Mouse (Mus musculus): ENCODE data around the gene Tmem101. TPM values are rescaled to one million over a fixed set of nuclear protein-coding genes. Genes with fewer than 3 reads are reported as not detected.

The Tmem101 gene
- 40.8 and 44.6 TPM in 2 replicates for polyA plus RNA-seq (2016; fragmentation: Nextera tagmentation; extraction: Ambion mirVana)

- H3K27ac ChIP-seq = peak within 1 kb of the TSS; percentile 90
- peaks cover 31% of the 10 kb centered on the region for H3K36me3 ChIP-seq
- under 1% methylated on average over 37 of the region's 37 CpGs for WGBS
- H3K9me3 ChIP-seq = no peaks in the 10 kb centered on the region
- H3K4me1 ChIP-seq = peaks cover 12% of the 10 kb centered on the region
- DNase-seq (ENCODE audit: low spot score) = peak; percentile 95
- peak within 1 kb of the TSS; percentile 86 for H3K4me3 ChIP-seq
- no peaks in the 10 kb centered on the region for H3K27me3 ChIP-seq (ENCODE audit: insufficient read depth, poor library complexity, severe bottlenecking)
Observed at GRCm38 (mm10) chr11:102156039-102156785, at the start of gene Tmem101. Gene Tmem101 (minus strand): TSS chr11:102156404.

- DNase-seq (ENCODE audit: low spot score) = no peak
- 78% methylated on average over 12 of the region's 12 CpGs for WGBS
- H3K36me3 ChIP-seq = peaks cover 98% of the 10 kb centered on the region
Observed at GRCm38 (mm10) chr11:102201408-102201821, 45.2 kb upstream of the Tmem101 start.

GRCm38 (mm10) chr11:102199856-102200255 lies 43.7 kb upstream of the Tmem101 start:
- Histone ChIP-seq H3K36me3 (peaks cover 98% of the 10 kb centered on the region), H3K27me3 (ENCODE audit: insufficient read depth, poor library complexity, severe bottlenecking) (no peaks in the 10 kb centered on the region), H3K9me3 (no peaks in the 10 kb centered on the region)

More at GRCm38 (mm10) chr11:102201408-102201821, 45.2 kb upstream of the Tmem101 start:
- Histone ChIP-seq H3K4me3 (no peak overlapping the region), H3K9me3 (no peaks in the 10 kb centered on the region), H3K4me1 (peaks cover 46% of the 10 kb centered on the region), H3K27ac (no peak overlapping the region), H3K27me3 (ENCODE audit: insufficient read depth, poor library complexity, severe bottlenecking) (no peaks in the 10 kb centered on the region)

GRCm38 (mm10) chr11:102198245-102198644 lies 42.0 kb upstream of the Tmem101 start:
- Histone ChIP-seq H3K36me3 (peaks cover 98% of the 10 kb centered on the region), H3K4me1 (peaks cover 25% of the 10 kb centered on the region), H3K9me3 (no peaks in the 10 kb centered on the region), H3K27ac (no peak overlapping the region), H3K4me3 (no peak overlapping the region), H3K27me3 (ENCODE audit: insufficient read depth, poor library complexity, severe bottlenecking) (no peaks in the 10 kb centered on the region)
- DNase-seq (ENCODE audit: low spot score) = no peak
- 64% methylated on average over 6 of the region's 6 CpGs for WGBS

More at GRCm38 (mm10) chr11:102199856-102200255, 43.7 kb upstream of the Tmem101 start:
- WGBS = 69% methylated on average over 9 of the region's 9 CpGs
- DNase-seq (ENCODE audit: low spot score) = no peak
- no peak overlapping the region for H3K27ac ChIP-seq
- peaks cover 39% of the 10 kb centered on the region for H3K4me1 ChIP-seq
- H3K4me3 ChIP-seq = no peak overlapping the region

- WGBS = 62% methylated on average over 21 of the region's 21 CpGs
- DNase-seq (ENCODE audit: low spot score) = peak; percentile 76
- Histone ChIP-seq H3K27me3 (ENCODE audit: insufficient read depth, poor library complexity, severe bottlenecking) (no peaks in the 10 kb centered on the region), H3K27ac (peak overlapping the region; percentile 24), H3K9me3 (no peaks in the 10 kb centered on the region), H3K4me3 (no peak overlapping the region), H3K4me1 (peaks cover 24% of the 10 kb centered on the region), H3K36me3 (peaks cover 93% of the 10 kb centered on the region)
Observed at GRCm38 (mm10) chr11:102196018-102196797, 40.0 kb upstream of the Tmem101 start.

- no peak for DNase-seq (ENCODE audit: low spot score)
- Histone ChIP-seq H3K4me1 (peaks cover 34% of the 10 kb centered on the region), H3K4me3 (no peak overlapping the region), H3K36me3 (peaks cover 69% of the 10 kb centered on the region), H3K27ac (no peak overlapping the region), H3K9me3 (no peaks in the 10 kb centered on the region), H3K27me3 (ENCODE audit: insufficient read depth, poor library complexity, severe bottlenecking) (no peaks in the 10 kb centered on the region)
- 82% methylated on average over 9 of the region's 9 CpGs for WGBS
Observed at GRCm38 (mm10) chr11:102193657-102194440, 37.6 kb upstream of the Tmem101 start.

- Histone ChIP-seq H3K27me3 (ENCODE audit: insufficient read depth, poor library complexity, severe bottlenecking) (no peaks in the 10 kb centered on the region), H3K4me3 (peak overlapping the region; percentile 72), H3K36me3 (peaks cover 39% of the 10 kb centered on the region), H3K27ac (no peak overlapping the region), H3K9me3 (no peaks in the 10 kb centered on the region), H3K4me1 (peaks cover 27% of the 10 kb centered on the region)
- no peak for DNase-seq (ENCODE audit: low spot score)
- WGBS = 40% methylated on average over 4 of the region's 4 CpGs
Observed at GRCm38 (mm10) chr11:102190848-102191247, 34.6 kb upstream of the Tmem101 start.

GRCm38 (mm10) chr11:102189461-102190436 lies 33.5 kb upstream of the Tmem101 start, which contains the start of gene G6pc3:
Gene G6pc3 (plus strand): TSS chr11:102189620.
- 3% methylated on average over 50 of the region's 50 CpGs for WGBS
- peaks cover 28% of the 10 kb centered on the region for H3K36me3 ChIP-seq
- peak within 1 kb of the TSS; percentile 72 for H3K4me3 ChIP-seq
- no peaks in the 10 kb centered on the region for H3K9me3 ChIP-seq
- H3K4me1 ChIP-seq = peaks cover 25% of the 10 kb centered on the region
- H3K27me3 ChIP-seq (ENCODE audit: insufficient read depth, poor library complexity, severe bottlenecking) = no peaks in the 10 kb centered on the region
- peak within 1 kb of the TSS; percentile 84 for H3K27ac ChIP-seq
- peak; percentile 96 for DNase-seq (ENCODE audit: low spot score)

- 64% methylated on average over 6 of the region's 6 CpGs for WGBS
- Histone ChIP-seq H3K4me3 (peak overlapping the region; percentile 72), H3K27me3 (ENCODE audit: insufficient read depth, poor library complexity, severe bottlenecking) (no peaks in the 10 kb centered on the region), H3K27ac (peak overlapping the region; percentile 84), H3K36me3 (peaks cover 20% of the 10 kb centered on the region), H3K9me3 (no peaks in the 10 kb centered on the region), H3K4me1 (peaks cover 30% of the 10 kb centered on the region)
- no peak for DNase-seq (ENCODE audit: low spot score)
Observed at GRCm38 (mm10) chr11:102188980-102189379, 32.8 kb upstream of the Tmem101 start.

- Histone ChIP-seq H3K4me3 (no peak overlapping the region), H3K4me1 (peaks cover 34% of the 10 kb centered on the region), H3K9me3 (no peaks in the 10 kb centered on the region), H3K27me3 (ENCODE audit: insufficient read depth, poor library complexity, severe bottlenecking) (no peaks in the 10 kb centered on the region), H3K27ac (no peak overlapping the region), H3K36me3 (peaks cover 15% of the 10 kb centered on the region)
- WGBS = 71% methylated on average over 1 of the region's 1 CpGs
- DNase-seq (ENCODE audit: low spot score) = no peak
Observed at GRCm38 (mm10) chr11:102186235-102186634, 30.0 kb upstream of the Tmem101 start.

- Histone ChIP-seq H3K27ac (peak overlapping the region; percentile 98), H3K4me1 (peaks cover 29% of the 10 kb centered on the region), H3K9me3 (no peaks in the 10 kb centered on the region), H3K4me3 (peak overlapping the region; percentile 97), H3K36me3 (peaks cover 20% of the 10 kb centered on the region), H3K27me3 (ENCODE audit: insufficient read depth, poor library complexity, severe bottlenecking) (no peaks in the 10 kb centered on the region)
- DNase-seq (ENCODE audit: low spot score) = no peak
- 49% methylated on average over 3 of the region's 3 CpGs for WGBS
Observed at GRCm38 (mm10) chr11:102185677-102186076, 29.5 kb upstream of the Tmem101 start.

Data from heart, embryonic 10.5 days (tissue).